In the genomic region with DNA sequence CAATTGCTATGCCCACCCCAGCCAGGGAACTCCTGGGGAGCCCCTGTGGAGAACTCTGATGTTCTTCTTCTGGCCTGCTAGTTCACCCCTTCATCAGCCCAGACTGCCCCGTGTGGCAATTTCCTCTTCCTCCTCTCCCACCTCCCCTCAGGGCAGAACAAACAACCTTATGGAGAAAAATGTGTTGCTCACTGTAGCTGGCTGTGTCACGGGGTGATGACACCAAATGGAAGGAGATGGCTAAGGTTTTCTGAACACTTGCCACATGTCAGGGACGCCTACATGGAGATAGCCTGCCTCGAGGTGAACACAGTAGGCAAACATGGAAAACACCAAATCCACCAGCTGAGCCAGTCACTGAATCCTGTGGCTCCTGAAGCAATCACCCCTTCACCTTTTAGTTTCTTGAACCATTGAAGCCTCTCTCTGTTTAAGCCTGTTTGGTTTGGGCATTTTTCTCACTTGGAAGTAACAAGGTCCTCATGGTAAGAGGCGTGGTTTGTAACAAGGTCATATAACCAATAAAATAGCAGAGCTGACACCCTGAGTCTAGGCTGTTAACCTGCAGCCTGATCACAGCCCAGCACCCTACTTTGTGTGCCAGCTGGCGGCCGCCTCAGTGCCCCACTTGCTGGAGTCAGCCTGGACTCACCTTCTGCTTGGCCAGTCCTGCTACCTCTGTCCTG, we compare ENCODE assay signal across 15 mouse cellular contexts.
DNase-seq lines count a peak whose midpoint lies in the region; ATAC-seq and TF ChIP-seq lines count a peak whose summit lies in the region.
"Had no signal": no experiment of that assay in that cellular context is flagged by ENCODE, and none has a peak within 500 bp of the region (broad histone marks: within the 10 kb centered on the region; RNA-seq: fewer than 3 reads in every experiment).

No protein-coding gene starts in this region.

- DNase-seq in lung, adult 18-20 months: peak; percentile 54 to 59
- DNase-seq in lung, postnatal 25 days (ENCODE audit: low spot score): no peak
- DNase-seq: gastrocnemius, postnatal 14 days; right cerebral cortex, postnatal 25 days; thymus, postnatal 14 days had no signal

- H3K9me3 ChIP-seq in intestine, embryonic 15.5 days: no peaks in the 10 kb centered on the region
- H3K9me3 ChIP-seq in intestine, postnatal 0 days (ENCODE audit: control insufficient read depth): no peaks in the 10 kb centered on the region
- no peaks in the 10 kb centered on the region for H3K9me3 ChIP-seq in intestine, embryonic 16.5 days (ENCODE audit: control insufficient read depth, low read length)
- H3K9me3 ChIP-seq: heart, embryonic 12.5 days; limb, embryonic 13.5 days; stomach, embryonic 15.5 days had no signal

- no peak overlapping the region for H3K9ac ChIP-seq in intestine, embryonic 15.5 days
- H3K9ac ChIP-seq in intestine, postnatal 0 days (ENCODE audit: low read depth, low read length): no peak overlapping the region
- no peak overlapping the region for H3K9ac ChIP-seq in intestine, embryonic 16.5 days (ENCODE audit: low read depth, low read length)
- H3K9ac ChIP-seq: heart, embryonic 12.5 days; limb, embryonic 13.5 days; stomach, embryonic 15.5 days had no signal

- no peak overlapping the region for H3K4me3 ChIP-seq in intestine, embryonic 15.5 days (replicated peaks)
- no peak overlapping the region for H3K4me3 ChIP-seq in intestine, postnatal 0 days (ENCODE audit: low read depth, low read length)
- no peak overlapping the region for H3K4me3 ChIP-seq in intestine, embryonic 16.5 days (ENCODE audit: low read length)
- H3K4me3 ChIP-seq in small intestine, adult 2 months (ENCODE audit: low read depth, low read length): no peak overlapping the region
- H3K4me3 ChIP-seq: heart, embryonic 12.5 days; limb, embryonic 13.5 days; stomach, embryonic 15.5 days had no signal

- TF ChIP-seq CTCF in intestine, postnatal 0 days (IDR thresholded peaks at IDR 0.05; ENCODE audit: low read depth): no peak
- no peak for TF ChIP-seq CTCF in small intestine, adult 2 months (IDR thresholded peaks at IDR 0.05; ENCODE audit: extremely low read depth, insufficient read length, insufficient replicate concordance, low read depth, low read length)

- H3K36me3 ChIP-seq in intestine, embryonic 15.5 days: no peaks in the 10 kb centered on the region
- H3K36me3 ChIP-seq in intestine, postnatal 0 days (ENCODE audit: control insufficient read depth, insufficient read depth): no peaks in the 10 kb centered on the region
- no peaks in the 10 kb centered on the region for H3K36me3 ChIP-seq in intestine, embryonic 16.5 days (ENCODE audit: control insufficient read depth, insufficient read depth, low read length)
- no peaks in the 10 kb centered on the region for H3K36me3 ChIP-seq in small intestine, adult 2 months (ENCODE audit: control insufficient read depth, insufficient read depth, low read length)
- H3K36me3 ChIP-seq: heart, embryonic 12.5 days; limb, embryonic 13.5 days; stomach, embryonic 15.5 days had no signal

- H3K4me2 ChIP-seq in intestine, embryonic 15.5 days (replicated peaks): no peak overlapping the region
- H3K4me2 ChIP-seq in intestine, postnatal 0 days (replicated peaks; ENCODE audit: low read depth): no peak overlapping the region
- H3K4me2 ChIP-seq in intestine, embryonic 16.5 days (ENCODE audit: low read depth, low read length): no peak overlapping the region
- H3K4me2 ChIP-seq: heart, embryonic 12.5 days; limb, embryonic 13.5 days; stomach, embryonic 15.5 days had no signal

- no peaks in the 10 kb centered on the region for H3K27me3 ChIP-seq in intestine, embryonic 15.5 days (replicated peaks)
- H3K27me3 ChIP-seq in intestine, postnatal 0 days (replicated peaks; ENCODE audit: control insufficient read depth, insufficient read depth, low read length): no peaks in the 10 kb centered on the region
- no peaks in the 10 kb centered on the region for H3K27me3 ChIP-seq in intestine, embryonic 16.5 days (replicated peaks; ENCODE audit: control insufficient read depth, insufficient read depth, low read length)
- no peaks in the 10 kb centered on the region for H3K27me3 ChIP-seq in small intestine, adult 2 months (ENCODE audit: control insufficient read depth, insufficient read depth, low read length)
- H3K27me3 ChIP-seq: heart, embryonic 12.5 days; limb, embryonic 13.5 days; stomach, embryonic 15.5 days had no signal

- WGBS in intestine, embryonic 15.5 days: 65% methylated on average over 7 of the region's 7 CpGs
- 55% methylated on average over 7 of the region's 7 CpGs for WGBS in intestine, postnatal 0 days
- WGBS in intestine, embryonic 16.5 days: 61% methylated on average over 7 of the region's 7 CpGs
- 46% methylated on average over 7 of the region's 7 CpGs for WGBS in small intestine, adult 2 months

- TF ChIP-seq POLR2A in small intestine, adult 2 months (IDR thresholded peaks at IDR 0.05; ENCODE audit: low read depth, low read length): no peak

- peaks cover 13% of the 10 kb centered on the region; the same call in 1 of the 2 replicates for H3K4me1 ChIP-seq in intestine, embryonic 15.5 days (replicated peaks)
- H3K4me1 ChIP-seq in intestine, postnatal 0 days (replicated peaks; ENCODE audit: control insufficient read depth, insufficient read depth, low read length): peaks cover 7% of the 10 kb centered on the region; the same call in 1 of the 2 replicates
- H3K4me1 ChIP-seq in intestine, embryonic 16.5 days (ENCODE audit: control insufficient read depth, insufficient read depth, low read length): peaks cover 13% of the 10 kb centered on the region; the same call in 1 of the 2 replicates
- peaks cover 6% of the 10 kb centered on the region for H3K4me1 ChIP-seq in small intestine, adult 2 months (ENCODE audit: control insufficient read depth, insufficient read depth, insufficient read length, low read length)

- H3K27ac ChIP-seq in intestine, embryonic 15.5 days: no peak overlapping the region
- no peak overlapping the region for H3K27ac ChIP-seq in intestine, postnatal 0 days (ENCODE audit: low read depth, low read length)
- H3K27ac ChIP-seq in intestine, embryonic 16.5 days (ENCODE audit: low read length): no peak overlapping the region
- 0 out of 2 replicates have a peak overlapping the region, but pooled peaks have one; percentile 7 for H3K27ac ChIP-seq in small intestine, adult 2 months (ENCODE audit: insufficient read depth, low read depth, low read length)
- H3K27ac ChIP-seq: kidney, postnatal 0 days; limb, embryonic 13.5 days; stomach, embryonic 15.5 days had no signal

- 0 out of 2 replicates have a peak, but pooled peaks have one; percentile 21 for ATAC-seq in intestine, embryonic 15.5 days
- no peak for ATAC-seq in intestine, postnatal 0 days
- ATAC-seq in intestine, embryonic 16.5 days: 0 out of 2 replicates have a peak, but pooled peaks have one; percentile 39
- ATAC-seq in frontal cortex, adult (ENCODE audit: low TSS enrichment): no peak
- ATAC-seq: forebrain, embryonic 16.5 days had no signal

Comparison
In these comparisons a context has a peak if more than half of its experiments do, and no peak if none do; other contexts are left out.
1. ATAC-seq: peak in intestine, embryonic 15.5 days (single experiment) and intestine, embryonic 16.5 days (single experiment); none in intestine, postnatal 0 days (single experiment) and frontal cortex, adult (single experiment).